Mouse (Mus musculus): ENCODE data around the gene Tex9.
"Not testable (repeated sequence)": the region's sequence is repeated elsewhere in the genome, so short reads cannot be mapped to it uniquely, and the experiment has no call there.

The Tex9 gene

GRCm38 (mm10) chr9:72438749-72439148, 53.3 kb downstream of the Tex9 start:
- DNase-seq (ENCODE audit: low read depth): no peak

GRCm38 (mm10) chr9:72437822-72438701, 54.0 kb downstream of the Tex9 start, which contains the start of gene Mns1:
Gene Mns1, plus strand, starts transcription at chr9:72438011.
- DNase-seq (ENCODE audit: low read depth): peak; percentile 93

GRCm38 (mm10) chr9:72434876-72435275, 57.1 kb downstream of the Tex9 start:
- no peak for DNase-seq (ENCODE audit: low read depth)

- no peak for DNase-seq (ENCODE audit: low read depth)
Observed at GRCm38 (mm10) chr9:72427861-72428260, 64.2 kb downstream of the Tex9 start.

GRCm38 (mm10) chr9:72425300-72425850, 66.6 kb downstream of the Tex9 start:
- no peak for DNase-seq (ENCODE audit: low read depth)

GRCm38 (mm10) chr9:72422753-72423152, 69.3 kb downstream of the Tex9 start:
- no peak for DNase-seq (ENCODE audit: low read depth)

GRCm38 (mm10) chr9:72422284-72422683, 69.7 kb downstream of the Tex9 start:
- no peak for DNase-seq (ENCODE audit: low read depth)

GRCm38 (mm10) chr9:72420490-72420889, 71.5 kb downstream of the Tex9 start:
- no peak for DNase-seq (ENCODE audit: low read depth)

GRCm38 (mm10) chr9:72418443-72418842, 73.6 kb downstream of the Tex9 start:
- no peak for DNase-seq (ENCODE audit: low read depth)

- DNase-seq (ENCODE audit: low read depth): no peak
Observed at GRCm38 (mm10) chr9:72411746-72412145, 80.3 kb downstream of the Tex9 start.

GRCm38 (mm10) chr9:72409381-72410225, 82.4 kb downstream of the Tex9 start:
- DNase-seq (ENCODE audit: low read depth): peak; percentile 94

GRCm38 (mm10) chr9:72408131-72408586, 83.9 kb downstream of the Tex9 start:
- peak; percentile 85 for DNase-seq (ENCODE audit: low read depth)

GRCm38 (mm10) chr9:72405882-72406638, 86.0 kb downstream of the Tex9 start:
- no peak for DNase-seq (ENCODE audit: low read depth)

- DNase-seq (ENCODE audit: low read depth): no peak
Observed at GRCm38 (mm10) chr9:72404934-72405333, 87.1 kb downstream of the Tex9 start.

GRCm38 (mm10) chr9:72404446-72404845, 87.6 kb downstream of the Tex9 start:
- no peak for DNase-seq (ENCODE audit: low read depth)

- DNase-seq (ENCODE audit: low read depth): no peak
Observed at GRCm38 (mm10) chr9:72403421-72403820, 88.6 kb downstream of the Tex9 start.

GRCm38 (mm10) chr9:72401769-72402168, 90.2 kb downstream of the Tex9 start:
- not testable (repeated sequence) for DNase-seq (ENCODE audit: low read depth)
